Mouse (Mus musculus): Measurements from ENCODE around the gene Slc8b1. TPM values are rescaled to one million over a fixed set of nuclear protein-coding genes. Genes with fewer than 3 reads are reported as not detected.

Slc8b1 gene
- total and polyA plus RNA-seq, 2 experiments from 2014 or later: 1.9 to 2.5 TPM

GRCm38 (mm10) chr5:120505368-120505767 is 5.6 kb upstream of the Slc8b1 start:
- H3K27ac ChIP-seq (ENCODE audit: low read depth, low read length): no peak overlapping the region
- no peaks in the 10 kb centered on the region for H3K27me3 ChIP-seq (ENCODE audit: insufficient read depth, low read length)
- H3K9me3 ChIP-seq (ENCODE audit: low read length): no peaks in the 10 kb centered on the region
- DNase-seq (ENCODE audit: low spot score): peak; percentile 57
- H3K9ac ChIP-seq (replicated peaks; ENCODE audit: low read length, poor library complexity, severe bottlenecking): no peak overlapping the region
- no peak overlapping the region for H3K4me2 ChIP-seq (ENCODE audit: low read depth, low read length, poor library complexity, severe bottlenecking)
- no peak overlapping the region for H3K4me3 ChIP-seq (ENCODE audit: low read depth, low read length)
- H3K36me3 ChIP-seq (ENCODE audit: insufficient read depth, low read length): no peaks in the 10 kb centered on the region
- TF ChIP-seq CTCF (IDR thresholded peaks at IDR 0.05): peak; percentile 77
- H3K4me1 ChIP-seq (ENCODE audit: insufficient read depth, low read length): peaks cover 10% of the 10 kb centered on the region; the same call in 1 of the 2 replicates
- 25% methylated on average over 16 of the region's 16 CpGs for WGBS
- ATAC-seq (ENCODE audit: low FRiP score): no peak

GRCm38 (mm10) chr5:120505781-120506180 is 5.2 kb upstream of the Slc8b1 start:
- Histone ChIP-seq H3K9me3 (ENCODE audit: low read length) (no peaks in the 10 kb centered on the region), H3K4me1 (ENCODE audit: insufficient read depth, low read length) (peaks cover 10% of the 10 kb centered on the region; the same call in 1 of the 2 replicates), H3K27me3 (ENCODE audit: insufficient read depth, low read length) (no peaks in the 10 kb centered on the region), H3K4me3 (ENCODE audit: low read depth, low read length) (no peak overlapping the region), H3K4me2 (ENCODE audit: low read depth, low read length, poor library complexity, severe bottlenecking) (no peak overlapping the region), H3K9ac (replicated peaks; ENCODE audit: low read length, poor library complexity, severe bottlenecking) (no peak overlapping the region), H3K27ac (ENCODE audit: low read depth, low read length) (no peak overlapping the region), H3K36me3 (ENCODE audit: insufficient read depth, low read length) (no peaks in the 10 kb centered on the region)
- no peak for DNase-seq (ENCODE audit: low spot score)
- no peak for TF ChIP-seq CTCF (IDR thresholded peaks at IDR 0.05)
- no peak for ATAC-seq (ENCODE audit: low FRiP score)
- WGBS: 69% methylated on average over 9 of the region's 9 CpGs

GRCm38 (mm10) chr5:120506490-120506889 is 4.5 kb upstream of the Slc8b1 start:
- no peaks in the 10 kb centered on the region for H3K27me3 ChIP-seq (ENCODE audit: insufficient read depth, low read length)

GRCm38 (mm10) chr5:120507311-120507710 is 3.7 kb upstream of the Slc8b1 start:
- Histone ChIP-seq H3K9ac (replicated peaks; ENCODE audit: low read length, poor library complexity, severe bottlenecking) (no peak overlapping the region), H3K27me3 (ENCODE audit: insufficient read depth, low read length) (peaks cover 4% of the 10 kb centered on the region; the same call in 1 of the 2 replicates), H3K4me2 (ENCODE audit: low read depth, low read length, poor library complexity, severe bottlenecking) (no peak overlapping the region), H3K27ac (ENCODE audit: low read depth, low read length) (no peak overlapping the region), H3K9me3 (ENCODE audit: low read length) (no peaks in the 10 kb centered on the region), H3K4me1 (ENCODE audit: insufficient read depth, low read length) (peaks cover 5% of the 10 kb centered on the region; the same call in 1 of the 2 replicates), H3K4me3 (ENCODE audit: low read depth, low read length) (no peak overlapping the region), H3K36me3 (ENCODE audit: insufficient read depth, low read length) (no peaks in the 10 kb centered on the region)
- DNase-seq (ENCODE audit: low spot score) (no peak), ATAC-seq (ENCODE audit: low FRiP score) (no peak)
- TF ChIP-seq CTCF (IDR thresholded peaks at IDR 0.05): no peak
- WGBS: 60% methylated on average over 4 of the region's 4 CpGs

More at GRCm38 (mm10) chr5:120506490-120506889, 4.5 kb upstream of the Slc8b1 start:
- Histone ChIP-seq H3K4me2 (ENCODE audit: low read depth, low read length, poor library complexity, severe bottlenecking) (no peak overlapping the region), H3K27ac (ENCODE audit: low read depth, low read length) (no peak overlapping the region), H3K9me3 (ENCODE audit: low read length) (no peaks in the 10 kb centered on the region), H3K9ac (replicated peaks; ENCODE audit: low read length, poor library complexity, severe bottlenecking) (no peak overlapping the region), H3K36me3 (ENCODE audit: insufficient read depth, low read length) (no peaks in the 10 kb centered on the region), H3K4me1 (ENCODE audit: insufficient read depth, low read length) (peaks cover 10% of the 10 kb centered on the region; the same call in 1 of the 2 replicates), H3K4me3 (ENCODE audit: low read depth, low read length) (no peak overlapping the region)
- WGBS: 50% methylated on average over 9 of the region's 9 CpGs
- TF ChIP-seq CTCF (IDR thresholded peaks at IDR 0.05): no peak
- ATAC-seq (ENCODE audit: low FRiP score): no peak
- peak; percentile 31 for DNase-seq (ENCODE audit: low spot score)

- no peaks in the 10 kb centered on the region for H3K4me1 ChIP-seq (ENCODE audit: insufficient read depth, low read length)
- TF ChIP-seq CTCF (IDR thresholded peaks at IDR 0.05): no peak
- no peak overlapping the region for H3K27ac ChIP-seq (ENCODE audit: low read depth, low read length)
- peak overlapping the region; percentile 67 for H3K4me2 ChIP-seq (ENCODE audit: low read depth, low read length, poor library complexity, severe bottlenecking)
- DNase-seq (ENCODE audit: low spot score) (no peak), ATAC-seq (ENCODE audit: low FRiP score) (no peak)
- H3K27me3 ChIP-seq (ENCODE audit: insufficient read depth, low read length): peaks cover 5% of the 10 kb centered on the region; the same call in 1 of the 2 replicates
- H3K4me3 ChIP-seq (ENCODE audit: low read depth, low read length): peak overlapping the region; percentile 42; the same call in 1 of the 2 replicates
- 35% methylated on average over 14 of the region's 14 CpGs for WGBS
- no peak overlapping the region for H3K9ac ChIP-seq (replicated peaks; ENCODE audit: low read length, poor library complexity, severe bottlenecking)
- no peaks in the 10 kb centered on the region for H3K9me3 ChIP-seq (ENCODE audit: low read length)
- H3K36me3 ChIP-seq (ENCODE audit: insufficient read depth, low read length): no peaks in the 10 kb centered on the region
These were observed 764 bp downstream of the Slc8b1 start for GRCm38 (mm10) chr5:120511643-120512220.

GRCm38 (mm10) chr5:120512911-120513555 is 2.1 kb downstream of the Slc8b1 start:
- Histone ChIP-seq H3K9ac (replicated peaks; ENCODE audit: low read length, poor library complexity, severe bottlenecking) (no peak overlapping the region), H3K4me3 (ENCODE audit: low read depth, low read length) (no peak overlapping the region), H3K4me1 (ENCODE audit: insufficient read depth, low read length) (no peaks in the 10 kb centered on the region), H3K9me3 (ENCODE audit: low read length) (no peaks in the 10 kb centered on the region), H3K36me3 (ENCODE audit: insufficient read depth, low read length) (no peaks in the 10 kb centered on the region), H3K27me3 (ENCODE audit: insufficient read depth, low read length) (peaks cover 5% of the 10 kb centered on the region; the same call in 1 of the 2 replicates), H3K4me2 (ENCODE audit: low read depth, low read length, poor library complexity, severe bottlenecking) (no peak overlapping the region), H3K27ac (ENCODE audit: low read depth, low read length) (no peak overlapping the region)
- no peak for TF ChIP-seq CTCF (IDR thresholded peaks at IDR 0.05)
- DNase-seq (ENCODE audit: low spot score) (no peak), ATAC-seq (ENCODE audit: low FRiP score) (no peak)
- 37% methylated on average over 15 of the region's 15 CpGs for WGBS

All from midbrain, postnatal 0 days (tissue).